Mouse (Mus musculus): ENCODE measurements around the gene Muc5b. TPM values are rescaled to one million over a fixed set of nuclear protein-coding genes. Genes with fewer than 3 reads are reported as not detected.

Gene Muc5b
- polyA plus RNA-seq, 1 experiment from 2014 or later: 0.17 TPM

DNA sequence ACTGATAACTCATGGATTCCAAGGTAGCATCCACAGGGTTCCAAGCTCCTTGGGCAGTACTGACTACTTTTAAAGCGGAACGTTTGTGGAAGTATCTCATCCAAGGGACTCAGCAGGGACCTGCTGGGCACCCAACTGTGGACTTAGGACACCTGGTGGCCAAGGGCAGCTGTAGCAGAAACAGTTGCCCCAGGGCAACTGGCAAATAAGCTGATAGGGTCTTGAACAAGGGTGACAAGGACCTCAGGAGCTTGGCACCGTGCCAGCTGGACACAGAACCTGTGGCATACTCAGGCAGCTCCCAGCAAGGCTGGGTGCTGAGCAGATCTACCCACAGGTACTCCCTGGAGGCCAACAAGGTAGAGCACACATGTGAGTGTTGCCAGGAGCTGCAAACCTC, 20.6 kb upstream of the Muc5b start:
- DNase-seq (ENCODE audit: low spot score): peak; percentile 16
- peaks cover 9% of the 10 kb centered on the region; the same call in 1 of the 2 replicates for H3K4me1 ChIP-seq (ENCODE audit: control insufficient read depth, insufficient read depth, low read length)
- 70% methylated on average over 3 of the region's 3 CpGs for WGBS
- no peaks in the 10 kb centered on the region for H3K27me3 ChIP-seq (replicated peaks; ENCODE audit: control insufficient read depth, insufficient read depth, low read length)
- H3K9ac ChIP-seq (ENCODE audit: low read depth, low read length): no peak overlapping the region
- H3K4me2 ChIP-seq (ENCODE audit: low read depth, low read length): no peak overlapping the region
- H3K36me3 ChIP-seq (ENCODE audit: control insufficient read depth, insufficient read depth, low read length): no peaks in the 10 kb centered on the region
- no peak overlapping the region for H3K4me3 ChIP-seq (ENCODE audit: low read depth, low read length)
- ATAC-seq (ENCODE audit: low read depth): no peak
- H3K27ac ChIP-seq (replicated peaks; ENCODE audit: low read depth, low read length): no peak overlapping the region
- H3K9me3 ChIP-seq (ENCODE audit: control insufficient read depth, low read length): no peaks in the 10 kb centered on the region

DNA sequence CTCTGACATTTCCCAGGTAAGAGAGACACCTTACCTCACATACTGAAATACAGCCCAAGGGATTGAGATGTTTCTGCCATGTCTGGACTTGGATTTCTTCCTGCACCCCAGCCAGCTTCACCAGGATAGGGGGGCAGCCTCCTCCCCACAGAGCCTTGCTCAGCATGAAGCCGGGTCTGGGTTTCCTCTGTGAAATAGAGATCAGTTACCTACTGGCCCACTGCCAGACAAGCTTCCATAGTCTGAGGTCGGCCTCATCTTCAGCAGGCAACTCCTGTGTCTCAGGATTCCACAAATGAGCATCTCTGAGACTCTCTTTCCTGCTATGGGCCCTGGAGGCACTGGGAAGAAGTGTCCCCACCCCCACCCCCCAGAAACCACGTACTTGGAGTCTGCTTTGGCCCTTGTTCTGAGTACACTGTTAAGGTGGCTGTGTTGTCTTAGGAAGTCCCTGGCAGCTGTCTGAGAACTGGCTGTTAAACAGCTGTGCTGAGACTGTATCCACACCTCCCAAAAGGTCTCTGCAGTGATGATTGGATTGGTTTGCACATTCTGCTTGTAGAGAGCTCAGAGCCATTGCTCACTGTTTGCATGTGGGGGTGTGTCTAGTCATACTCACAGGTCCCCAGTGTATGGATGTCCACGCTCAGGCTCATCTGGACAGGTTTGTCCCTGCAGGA, 16.1 kb upstream of the Muc5b start:
- H3K4me2 ChIP-seq (ENCODE audit: low read depth, low read length): no peak overlapping the region
- H3K36me3 ChIP-seq (ENCODE audit: control insufficient read depth, insufficient read depth, low read length): no peaks in the 10 kb centered on the region
- no peaks in the 10 kb centered on the region for H3K27me3 ChIP-seq (replicated peaks; ENCODE audit: control insufficient read depth, insufficient read depth, low read length)
- peaks cover 9% of the 10 kb centered on the region; the same call in 1 of the 2 replicates for H3K4me1 ChIP-seq (ENCODE audit: control insufficient read depth, insufficient read depth, low read length)
- no peak overlapping the region for H3K27ac ChIP-seq (replicated peaks; ENCODE audit: low read depth, low read length)
- ATAC-seq (ENCODE audit: low read depth) (peak; percentile 70), DNase-seq (ENCODE audit: low spot score) (peak; percentile 77)
- no peaks in the 10 kb centered on the region for H3K9me3 ChIP-seq (ENCODE audit: control insufficient read depth, low read length)
- H3K9ac ChIP-seq (ENCODE audit: low read depth, low read length): no peak overlapping the region
- H3K4me3 ChIP-seq (ENCODE audit: low read depth, low read length): no peak overlapping the region
- WGBS: 29% methylated on average over 4 of the region's 4 CpGs

DNA sequence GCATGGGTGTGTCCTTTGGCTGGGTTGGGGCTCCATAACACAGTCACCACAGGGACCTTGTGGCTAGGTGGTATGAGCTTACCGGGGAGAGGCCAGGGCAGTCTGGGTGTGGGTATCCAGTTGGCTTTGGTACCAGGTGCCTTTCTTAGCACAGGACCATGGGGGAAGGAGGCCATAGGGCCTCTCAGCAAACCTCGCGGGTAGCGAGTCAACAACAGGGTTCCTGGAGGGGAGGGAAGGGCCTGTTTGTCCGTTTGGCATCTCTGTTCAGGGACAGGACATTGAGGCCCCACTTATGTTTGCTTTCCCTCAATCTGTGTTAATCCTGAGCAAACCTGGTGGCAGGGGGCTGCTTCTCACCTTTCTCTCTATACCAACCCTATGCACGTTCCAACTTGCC, 15.2 kb upstream of the Muc5b start:
- WGBS: 75% methylated on average over 6 of the region's 6 CpGs
- no peak overlapping the region for H3K4me2 ChIP-seq (ENCODE audit: low read depth, low read length)
- peaks cover 9% of the 10 kb centered on the region; the same call in 1 of the 2 replicates for H3K4me1 ChIP-seq (ENCODE audit: control insufficient read depth, insufficient read depth, low read length)
- no peaks in the 10 kb centered on the region for H3K9me3 ChIP-seq (ENCODE audit: control insufficient read depth, low read length)
- H3K9ac ChIP-seq (ENCODE audit: low read depth, low read length): no peak overlapping the region
- no peaks in the 10 kb centered on the region for H3K27me3 ChIP-seq (replicated peaks; ENCODE audit: control insufficient read depth, insufficient read depth, low read length)
- no peaks in the 10 kb centered on the region for H3K36me3 ChIP-seq (ENCODE audit: control insufficient read depth, insufficient read depth, low read length)
- peak; percentile 15 for DNase-seq (ENCODE audit: low spot score)
- H3K27ac ChIP-seq (replicated peaks; ENCODE audit: low read depth, low read length): no peak overlapping the region
- ATAC-seq (ENCODE audit: low read depth): 0 out of 2 replicates have a peak, but pooled peaks have one; percentile 8
- no peak overlapping the region for H3K4me3 ChIP-seq (ENCODE audit: low read depth, low read length)

DNA sequence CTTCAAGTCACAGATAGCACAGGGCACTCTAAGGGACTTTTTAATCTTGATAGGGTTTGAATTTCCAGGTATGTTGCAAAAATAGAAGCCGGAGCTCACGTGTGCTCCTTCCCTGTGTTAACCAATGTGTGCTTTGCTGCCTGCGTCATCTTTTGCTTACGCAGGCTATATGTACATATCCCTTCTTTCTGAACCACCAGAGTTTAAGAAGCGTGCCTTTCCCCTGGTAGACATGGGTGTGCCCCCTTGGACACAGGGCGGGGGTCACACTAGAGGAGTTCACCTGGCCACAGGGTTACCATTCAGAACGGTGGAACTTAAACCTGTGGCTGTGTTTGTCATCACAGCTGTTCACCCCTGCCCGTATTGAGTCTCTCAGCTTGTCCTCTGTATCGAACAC, 14.5 kb upstream of the Muc5b start:
- no peak for ATAC-seq (ENCODE audit: low read depth)
- no peak for DNase-seq (ENCODE audit: low spot score)

DNA sequence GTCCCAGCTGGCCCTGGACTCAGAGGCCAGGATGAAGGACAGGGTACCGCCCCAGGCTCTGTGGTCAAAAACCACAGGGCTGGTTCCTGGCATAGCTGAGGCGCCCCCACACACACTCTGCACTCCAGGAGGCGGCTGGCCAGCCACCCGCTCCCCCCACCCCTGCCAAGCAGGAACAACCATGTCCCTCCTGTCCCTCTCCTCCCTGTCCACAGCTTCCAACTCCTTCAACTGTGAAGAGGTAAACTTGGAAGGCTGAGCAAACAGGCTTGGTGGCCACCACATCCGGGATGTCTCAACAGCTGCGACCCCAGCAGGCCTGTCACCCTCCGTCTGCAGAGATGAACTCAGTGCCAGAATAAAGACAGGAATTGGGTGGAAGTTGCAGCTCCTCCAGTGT, 2.9 kb upstream of the Muc5b start:
- WGBS: 81% methylated on average over 7 of the region's 7 CpGs
- H3K4me2 ChIP-seq (ENCODE audit: low read depth, low read length): no peak overlapping the region
- ATAC-seq (ENCODE audit: low read depth) (no peak; the same call in 1 of the 2 replicates), DNase-seq (ENCODE audit: low spot score) (no peak)
- H3K9me3 ChIP-seq (ENCODE audit: control insufficient read depth, low read length): no peaks in the 10 kb centered on the region
- no peak overlapping the region for H3K27ac ChIP-seq (replicated peaks; ENCODE audit: low read depth, low read length)
- H3K9ac ChIP-seq (ENCODE audit: low read depth, low read length): no peak overlapping the region
- no peak overlapping the region for H3K4me3 ChIP-seq (ENCODE audit: low read depth, low read length)
- H3K27me3 ChIP-seq (replicated peaks; ENCODE audit: control insufficient read depth, insufficient read depth, low read length): no peaks in the 10 kb centered on the region
- no peaks in the 10 kb centered on the region for H3K4me1 ChIP-seq (ENCODE audit: control insufficient read depth, insufficient read depth, low read length)
- H3K36me3 ChIP-seq (ENCODE audit: control insufficient read depth, insufficient read depth, low read length): no peaks in the 10 kb centered on the region

More for the DNA sequence above, 14.5 kb upstream of the Muc5b start:
- H3K4me3 ChIP-seq (ENCODE audit: low read depth, low read length): no peak overlapping the region
- no peak overlapping the region for H3K27ac ChIP-seq (replicated peaks; ENCODE audit: low read depth, low read length)
- 88% methylated on average over 9 of the region's 9 CpGs for WGBS
- no peaks in the 10 kb centered on the region for H3K27me3 ChIP-seq (replicated peaks; ENCODE audit: control insufficient read depth, insufficient read depth, low read length)
- H3K9ac ChIP-seq (ENCODE audit: low read depth, low read length): no peak overlapping the region
- no peaks in the 10 kb centered on the region for H3K9me3 ChIP-seq (ENCODE audit: control insufficient read depth, low read length)
- no peak overlapping the region for H3K4me2 ChIP-seq (ENCODE audit: low read depth, low read length)
- H3K36me3 ChIP-seq (ENCODE audit: control insufficient read depth, insufficient read depth, low read length): no peaks in the 10 kb centered on the region
- peaks cover 9% of the 10 kb centered on the region; the same call in 1 of the 2 replicates for H3K4me1 ChIP-seq (ENCODE audit: control insufficient read depth, insufficient read depth, low read length)

DNA sequence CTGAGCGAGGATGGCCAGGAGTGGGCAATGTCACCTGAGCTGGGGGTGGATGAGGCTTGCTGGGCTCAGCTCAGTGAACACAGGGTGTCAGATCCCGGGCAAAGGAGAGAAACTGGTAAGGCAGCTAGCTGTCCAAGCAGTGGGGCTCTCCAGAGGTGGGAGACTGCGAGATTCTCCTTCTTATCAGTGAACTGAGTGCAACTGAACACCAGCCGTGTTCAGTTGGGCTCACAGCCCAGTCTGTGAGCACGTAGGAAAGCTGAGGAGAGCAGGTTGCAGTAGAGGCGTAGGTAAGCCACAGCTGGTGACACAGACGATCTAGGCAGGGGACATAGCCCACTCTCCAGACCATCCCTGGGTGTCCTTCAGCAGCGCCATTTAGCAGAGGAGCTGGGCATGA, 2.4 kb upstream of the Muc5b start:
- no peak for DNase-seq (ENCODE audit: low spot score)
- H3K4me3 ChIP-seq (ENCODE audit: low read depth, low read length): no peak overlapping the region
- no peak overlapping the region for H3K9ac ChIP-seq (ENCODE audit: low read depth, low read length)
- no peaks in the 10 kb centered on the region for H3K4me1 ChIP-seq (ENCODE audit: control insufficient read depth, insufficient read depth, low read length)
- WGBS: 65% methylated on average over 8 of the region's 8 CpGs
- no peak overlapping the region for H3K27ac ChIP-seq (replicated peaks; ENCODE audit: low read depth, low read length)
- H3K36me3 ChIP-seq (ENCODE audit: control insufficient read depth, insufficient read depth, low read length): no peaks in the 10 kb centered on the region
- no peaks in the 10 kb centered on the region for H3K27me3 ChIP-seq (replicated peaks; ENCODE audit: control insufficient read depth, insufficient read depth, low read length)
- H3K9me3 ChIP-seq (ENCODE audit: control insufficient read depth, low read length): no peaks in the 10 kb centered on the region
- ATAC-seq (ENCODE audit: low read depth): 0 out of 2 replicates have a peak, but pooled peaks have one; percentile 30
- no peak overlapping the region for H3K4me2 ChIP-seq (ENCODE audit: low read depth, low read length)

DNA sequence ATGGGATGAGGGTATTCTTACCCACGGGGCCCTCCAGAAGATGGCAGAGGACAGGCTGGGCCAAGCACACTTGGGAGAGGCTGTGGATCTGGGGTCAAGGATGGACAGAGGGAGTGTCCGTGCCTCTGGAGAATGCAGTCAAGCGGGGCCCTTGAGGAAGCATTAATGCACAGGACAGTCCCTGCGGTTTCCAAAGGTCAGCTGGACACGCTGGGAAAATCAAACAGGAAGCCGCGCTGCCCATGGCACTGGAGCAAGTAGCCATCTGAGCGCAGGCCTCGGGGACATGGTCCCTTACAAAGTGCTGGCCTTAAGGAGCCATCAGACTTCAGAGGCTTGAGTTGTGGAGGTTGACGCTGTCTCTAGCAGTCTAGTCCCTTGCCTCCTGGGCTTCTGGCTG, 1.5 kb downstream of the Muc5b start:
- H3K4me1 ChIP-seq (ENCODE audit: control insufficient read depth, insufficient read depth, low read length): no peaks in the 10 kb centered on the region
- no peak for ATAC-seq (ENCODE audit: low read depth)

DNA sequence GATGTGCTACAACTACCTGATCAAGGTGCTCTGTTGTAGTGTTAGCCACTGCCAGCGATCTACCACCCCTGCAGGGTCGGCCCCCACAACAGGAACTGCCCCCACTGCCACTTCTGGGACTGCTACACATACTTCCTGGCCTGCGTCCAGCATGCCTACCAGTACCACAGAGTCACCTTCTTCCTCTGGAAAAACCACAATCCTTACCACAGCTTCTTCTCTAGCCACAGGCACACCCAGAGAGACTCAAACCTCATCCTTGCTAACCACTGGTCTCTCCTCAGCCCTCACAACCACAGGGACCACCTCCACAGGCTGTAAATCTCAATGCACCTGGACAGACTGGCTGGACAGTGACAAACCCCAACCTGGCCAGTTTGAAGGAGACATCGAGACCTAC, 22.2 kb downstream of the Muc5b start:
- H3K9ac ChIP-seq (ENCODE audit: low read depth, low read length): no peak overlapping the region
- H3K9me3 ChIP-seq (ENCODE audit: control insufficient read depth, low read length): no peaks in the 10 kb centered on the region
- DNase-seq (ENCODE audit: low spot score) (no peak), ATAC-seq (ENCODE audit: low read depth) (no peak)
- H3K4me1 ChIP-seq (ENCODE audit: control insufficient read depth, insufficient read depth, low read length): no peaks in the 10 kb centered on the region
- no peaks in the 10 kb centered on the region for H3K27me3 ChIP-seq (replicated peaks; ENCODE audit: control insufficient read depth, insufficient read depth, low read length)
- no peak overlapping the region for H3K4me3 ChIP-seq (ENCODE audit: low read depth, low read length)
- WGBS: 62% methylated on average over 4 of the region's 4 CpGs
- H3K36me3 ChIP-seq (ENCODE audit: control insufficient read depth, insufficient read depth, low read length): no peaks in the 10 kb centered on the region
- no peak overlapping the region for H3K27ac ChIP-seq (replicated peaks; ENCODE audit: low read depth, low read length)
- no peak overlapping the region for H3K4me2 ChIP-seq (ENCODE audit: low read depth, low read length)

More for the DNA sequence above, 1.5 kb downstream of the Muc5b start:
- no peak for DNase-seq (ENCODE audit: low spot score)
- Histone ChIP-seq H3K27me3 (replicated peaks; ENCODE audit: control insufficient read depth, insufficient read depth, low read length) (no peaks in the 10 kb centered on the region), H3K9me3 (ENCODE audit: control insufficient read depth, low read length) (no peaks in the 10 kb centered on the region), H3K36me3 (ENCODE audit: control insufficient read depth, insufficient read depth, low read length) (no peaks in the 10 kb centered on the region), H3K4me3 (ENCODE audit: low read depth, low read length) (no peak overlapping the region), H3K4me2 (ENCODE audit: low read depth, low read length) (no peak overlapping the region), H3K27ac (replicated peaks; ENCODE audit: low read depth, low read length) (no peak overlapping the region), H3K9ac (ENCODE audit: low read depth, low read length) (no peak overlapping the region)
- 79% methylated on average over 10 of the region's 10 CpGs for WGBS

DNA sequence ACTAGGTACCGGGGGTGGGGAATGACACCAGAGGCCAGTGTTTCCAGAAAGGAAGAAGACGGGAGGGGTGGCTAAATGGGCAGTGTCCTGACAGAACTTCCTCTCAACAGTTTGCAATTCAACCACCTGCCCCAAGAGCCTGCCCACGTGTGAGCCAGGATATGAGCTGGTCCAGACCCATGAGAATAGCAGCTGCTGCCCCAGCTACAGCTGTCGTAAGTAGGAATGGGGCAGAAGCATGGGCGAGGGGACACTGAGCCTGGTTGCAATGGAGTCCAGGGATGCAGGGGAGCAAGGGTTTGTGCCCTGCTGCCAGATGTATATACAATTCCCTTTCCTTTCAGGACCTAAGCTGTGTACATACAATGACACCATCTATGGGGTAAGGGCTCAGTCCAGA, 30.8 kb downstream of the Muc5b start:
- H3K9me3 ChIP-seq (ENCODE audit: control insufficient read depth, low read length): no peaks in the 10 kb centered on the region
- no peak overlapping the region for H3K9ac ChIP-seq (ENCODE audit: low read depth, low read length)
- WGBS: 58% methylated on average over 5 of the region's 5 CpGs
- no peak overlapping the region for H3K4me3 ChIP-seq (ENCODE audit: low read depth, low read length)
- H3K27ac ChIP-seq (replicated peaks; ENCODE audit: low read depth, low read length): no peak overlapping the region
- H3K4me1 ChIP-seq (ENCODE audit: control insufficient read depth, insufficient read depth, low read length): no peaks in the 10 kb centered on the region
- no peaks in the 10 kb centered on the region for H3K27me3 ChIP-seq (replicated peaks; ENCODE audit: control insufficient read depth, insufficient read depth, low read length)
- no peak overlapping the region for H3K4me2 ChIP-seq (ENCODE audit: low read depth, low read length)
- H3K36me3 ChIP-seq (ENCODE audit: control insufficient read depth, insufficient read depth, low read length): peaks cover 17% of the 10 kb centered on the region; the same call in 1 of the 2 replicates
- ATAC-seq (ENCODE audit: low read depth) (0 out of 2 replicates have a peak, but pooled peaks have one; percentile 44), DNase-seq (ENCODE audit: low spot score) (no peak)

Data from embryonic facial prominence, embryonic 14.5 days (tissue).